Mouse (Mus musculus): ENCODE data around the gene Tmco5b. TPM values are rescaled to one million over a fixed set of nuclear protein-coding genes. Genes with fewer than 3 reads are reported as not detected.

Gene Tmco5b
- polyA plus RNA-seq (2017; shearing (Covaris generic)), result not detected

DNA sequence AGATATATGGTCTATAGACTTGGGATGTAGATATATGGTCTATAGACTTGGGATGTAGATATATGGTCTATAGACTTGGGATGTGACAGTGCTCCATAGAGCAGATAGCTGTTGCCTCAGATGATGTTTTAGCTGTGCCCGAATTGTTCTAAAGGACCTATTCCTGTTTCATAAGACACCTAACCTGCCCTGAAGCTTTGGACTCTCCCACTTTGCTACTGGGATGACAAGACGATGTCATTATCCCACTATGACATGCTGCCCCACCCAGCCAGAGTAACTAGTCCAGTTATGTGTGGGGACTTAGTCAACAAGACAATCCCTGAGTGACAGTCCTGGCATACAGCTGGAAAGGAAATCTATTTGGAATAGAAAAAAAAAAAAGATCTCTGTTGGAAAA lies at the start of gene Tmco5b:
Gene Tmco5b, plus strand, starts transcription at position 301 of the 400 bp plus-strand sequence.

Other genes starting within 250 kb of the Tmco5b start
- gene Ryr3, start 68.6 kb upstream of the Tmco5b start, polyA plus RNA-seq (2017; shearing (Covaris generic)), result 2.0 TPM
- gene Fmn1, start 42.0 kb downstream of the Tmco5b start, polyA plus RNA-seq (2017; shearing (Covaris generic)), result 0.30 TPM

Data from CD4-positive, CD25-positive, alpha-beta regulatory T cell, adult 9 weeks (primary cell).